Comparison of ENCODE assay signal across 8 mouse cellular contexts in the genomic region with DNA sequence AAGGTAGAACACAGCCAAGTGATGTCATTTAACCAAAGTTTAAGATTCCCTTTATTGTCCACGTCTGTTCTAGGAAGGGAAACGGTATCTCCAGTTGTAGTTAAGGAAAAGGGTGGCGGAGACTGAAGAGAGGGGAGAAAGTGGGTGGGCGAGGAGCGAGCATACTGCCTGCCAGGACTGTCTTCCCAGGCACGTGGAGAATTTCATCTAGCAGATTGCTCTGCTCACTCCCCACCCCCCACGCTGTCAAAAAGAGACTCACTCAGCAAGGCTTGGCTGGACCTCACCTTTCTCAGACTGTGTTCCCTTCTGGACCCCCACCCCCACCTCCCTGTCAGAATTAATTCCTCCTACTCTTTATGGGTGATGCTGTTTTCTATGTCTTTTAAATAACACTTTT. TPM values are rescaled to one million over a fixed set of nuclear protein-coding genes. Genes with fewer than 3 reads are reported as not detected.
DNase-seq lines count a peak whose midpoint lies in the region; ATAC-seq lines count a peak whose summit lies in the region.
"Had no signal": no experiment of that assay in that cellular context is flagged by ENCODE, and none has a peak within 500 bp of the region (broad histone marks: within the 10 kb centered on the region; RNA-seq: fewer than 3 reads in every experiment).

No protein-coding gene starts in this region.

- H3K36me3 ChIP-seq in lung, embryonic 15.5 days, result peaks cover 5% of the 10 kb centered on the region; the same call in 1 of the 2 replicates
- H3K36me3 ChIP-seq in forebrain, embryonic 15.5 days, result no peaks in the 10 kb centered on the region
- peaks cover 8% of the 10 kb centered on the region for H3K36me3 ChIP-seq in limb, embryonic 12.5 days

- H3K4me3 ChIP-seq in lung, embryonic 15.5 days, result peak overlapping the region; percentile 75
- 0 out of 2 replicates have a peak overlapping the region, but pooled peaks have one; percentile 64 for H3K4me3 ChIP-seq in brown adipose tissue, adult 24 weeks (ENCODE audit: insufficient read depth, low read depth, low read length)
- H3K4me3 ChIP-seq in forebrain, embryonic 15.5 days, result 0 out of 2 replicates have a peak overlapping the region, but pooled peaks have one; percentile 64
- peak overlapping the region; percentile 80 for H3K4me3 ChIP-seq in limb, embryonic 12.5 days (replicated peaks)
- H3K4me3 ChIP-seq: erythroblast, embryonic 14.5 days had no signal

- 11% methylated on average over 7 of the region's 7 CpGs for WGBS in lung, embryonic 15.5 days
- WGBS in forebrain, embryonic 15.5 days, result 23% methylated on average over 7 of the region's 7 CpGs
- 10% methylated on average over 7 of the region's 7 CpGs for WGBS in limb, embryonic 12.5 days

- no peak for ATAC-seq in lung, embryonic 15.5 days (ENCODE audit: borderline replicate concordance, extremely low read depth, low FRiP score, low TSS enrichment)
- ATAC-seq in forebrain, embryonic 15.5 days (replicated peaks), result no peak
- no peak for ATAC-seq in limb, embryonic 12.5 days (ENCODE audit: insufficient number of reproducible peaks, insufficient read depth, low FRiP score, low TSS enrichment, low read depth)

- H3K27ac ChIP-seq in lung, embryonic 15.5 days, result peak overlapping the region; percentile 100
- peak overlapping the region; percentile 100 for H3K27ac ChIP-seq in brown adipose tissue, adult 24 weeks (replicated peaks; ENCODE audit: low read depth, low read length)
- H3K27ac ChIP-seq in forebrain, embryonic 15.5 days (replicated peaks), result peak overlapping the region; percentile 76; the same call in 1 of the 2 replicates
- H3K27ac ChIP-seq in limb, embryonic 12.5 days, result peak overlapping the region; percentile 100

- no peak overlapping the region for H3K9ac ChIP-seq in lung, embryonic 15.5 days
- H3K9ac ChIP-seq in forebrain, embryonic 15.5 days (replicated peaks), result no peak overlapping the region
- H3K9ac ChIP-seq in limb, embryonic 12.5 days (replicated peaks), result no peak overlapping the region; the same call in 1 of the 2 replicates

- H3K4me2 ChIP-seq in lung, embryonic 15.5 days, result peak overlapping the region; percentile 81
- peak overlapping the region; percentile 88 for H3K4me2 ChIP-seq in forebrain, embryonic 15.5 days (replicated peaks)
- peak overlapping the region; percentile 88 for H3K4me2 ChIP-seq in limb, embryonic 12.5 days

- DNase-seq in lung, postnatal 25 days (ENCODE audit: low spot score), result no peak
- DNase-seq in right cerebral cortex, postnatal 4 days, result peak; percentile 56
- no peak for DNase-seq in adipocyte (ENCODE audit: low spot score)

- peaks cover 36% of the 10 kb centered on the region for H3K4me1 ChIP-seq in lung, embryonic 15.5 days
- peaks cover 3% of the 10 kb centered on the region for H3K4me1 ChIP-seq in brown adipose tissue, adult 24 weeks (ENCODE audit: control insufficient read depth, insufficient read depth, insufficient read length, low read length)
- H3K4me1 ChIP-seq in forebrain, embryonic 15.5 days, result peaks cover 45% of the 10 kb centered on the region
- H3K4me1 ChIP-seq in limb, embryonic 12.5 days (replicated peaks), result peaks cover 37% of the 10 kb centered on the region

- no peaks in the 10 kb centered on the region for H3K27me3 ChIP-seq in lung, embryonic 15.5 days
- peaks cover 30% of the 10 kb centered on the region for H3K27me3 ChIP-seq in forebrain, embryonic 15.5 days
- H3K27me3 ChIP-seq in limb, embryonic 12.5 days, result no peaks in the 10 kb centered on the region

- H3K9me3 ChIP-seq in lung, embryonic 15.5 days, result no peaks in the 10 kb centered on the region
- no peaks in the 10 kb centered on the region for H3K9me3 ChIP-seq in forebrain, embryonic 15.5 days
- no peaks in the 10 kb centered on the region for H3K9me3 ChIP-seq in limb, embryonic 12.5 days

RNA-seq across cellular contexts. Expression of gene Nab2, which starts 0.8 kb away (rescaled TPM):
- 14.2 and 15.4 TPM in 2 replicates for polyA plus RNA-seq in lung, embryonic 15.5 days (2015; fragmentation: Nextera tagmentation; extraction: Ambion mirVana)
- 4.2 and 6.3 TPM in 2 replicates for polyA plus RNA-seq in brown adipose tissue, adult 24 weeks (2012; ENCODE audit: insufficient read depth, insufficient read length, missing spikeins)
- polyA plus RNA-seq in forebrain, embryonic 15.5 days (2015; fragmentation: Nextera tagmentation; extraction: Ambion mirVana), result 2.9 and 3.9 TPM in 2 replicates
- polyA plus RNA-seq in limb, embryonic 12.5 days (2016; fragmentation: Nextera tagmentation; extraction: Ambion mirVana), result 15.3 and 19.1 TPM in 2 replicates

RNA-seq across cellular contexts. Expression of gene Nemp1, which starts 2.5 kb away (rescaled TPM):
- polyA plus RNA-seq in lung, embryonic 15.5 days (2015; fragmentation: Nextera tagmentation; extraction: Ambion mirVana), result 11.8 TPM in 2 replicates
- polyA plus RNA-seq in brown adipose tissue, adult 24 weeks (2012; ENCODE audit: insufficient read depth, insufficient read length, missing spikeins), result 1.0 and 2.5 TPM in 2 replicates
- 4.8 and 5.8 TPM in 2 replicates for polyA plus RNA-seq in forebrain, embryonic 15.5 days (2015; fragmentation: Nextera tagmentation; extraction: Ambion mirVana)
- polyA plus RNA-seq in limb, embryonic 12.5 days (2016; fragmentation: Nextera tagmentation; extraction: Ambion mirVana), result 12.6 and 13.5 TPM in 2 replicates

RNA-seq across cellular contexts. Expression of gene Stat6, which starts 26.4 kb away (rescaled TPM):
- 33.1 and 37.6 TPM in 2 replicates for polyA plus RNA-seq in lung, embryonic 15.5 days (2015; fragmentation: Nextera tagmentation; extraction: Ambion mirVana)
- polyA plus RNA-seq in brown adipose tissue, adult 24 weeks (2012; ENCODE audit: insufficient read depth, insufficient read length, missing spikeins), result 24.7 and 28.8 TPM in 2 replicates
- 3.4 and 3.7 TPM in 2 replicates for polyA plus RNA-seq in forebrain, embryonic 15.5 days (2015; fragmentation: Nextera tagmentation; extraction: Ambion mirVana)
- 8.7 and 12.1 TPM in 2 replicates for polyA plus RNA-seq in limb, embryonic 12.5 days (2016; fragmentation: Nextera tagmentation; extraction: Ambion mirVana)

RNA-seq across cellular contexts. Expression of gene Myo1a, which starts 35.8 kb away (rescaled TPM):
- 0.20 and 0.34 TPM in 2 replicates for polyA plus RNA-seq in lung, embryonic 15.5 days (2015; fragmentation: Nextera tagmentation; extraction: Ambion mirVana)
- polyA plus RNA-seq in brown adipose tissue, adult 24 weeks (2012; ENCODE audit: insufficient read depth, insufficient read length, missing spikeins), result not detected in 2 replicates
- polyA plus RNA-seq in forebrain, embryonic 15.5 days (2015; fragmentation: Nextera tagmentation; extraction: Ambion mirVana), result 0.87 and 1.1 TPM in 2 replicates
- 0.33 and 0.59 TPM in 2 replicates for polyA plus RNA-seq in limb, embryonic 12.5 days (2016; fragmentation: Nextera tagmentation; extraction: Ambion mirVana)

RNA-seq across cellular contexts. Expression of gene Lrp1, which starts 48.2 kb away (rescaled TPM):
- 72.6 and 73.6 TPM in 2 replicates for polyA plus RNA-seq in lung, embryonic 15.5 days (2015; fragmentation: Nextera tagmentation; extraction: Ambion mirVana)
- 43.8 and 47.2 TPM in 2 replicates for polyA plus RNA-seq in brown adipose tissue, adult 24 weeks (2012; ENCODE audit: insufficient read depth, insufficient read length, missing spikeins)
- 93.1 and 95.7 TPM in 2 replicates for polyA plus RNA-seq in forebrain, embryonic 15.5 days (2015; fragmentation: Nextera tagmentation; extraction: Ambion mirVana)
- polyA plus RNA-seq in limb, embryonic 12.5 days (2016; fragmentation: Nextera tagmentation; extraction: Ambion mirVana), result 87.6 and 94.7 TPM in 2 replicates
